Mouse (Mus musculus): ENCODE results near the gene Eif3i.

DNA sequence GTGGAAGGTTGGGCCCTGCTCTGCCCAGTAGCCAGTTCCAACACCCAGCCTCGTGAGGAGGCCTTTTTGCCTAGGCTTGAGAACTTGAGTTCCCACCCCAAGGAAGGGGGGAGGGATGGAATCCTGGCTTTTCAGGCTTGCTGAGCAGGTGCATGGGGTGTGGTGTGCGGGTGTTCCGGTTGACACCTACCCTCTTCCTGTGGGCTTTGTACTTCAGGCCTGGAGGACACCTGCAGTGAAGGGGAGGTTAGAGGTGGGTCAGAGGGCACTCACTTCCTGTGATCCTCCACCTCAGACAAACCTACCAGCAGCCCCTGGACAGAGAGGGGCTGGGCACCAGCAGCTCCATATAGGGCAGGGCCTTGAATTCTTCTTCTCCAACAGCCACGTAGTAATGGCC is 9.6 kb upstream of the Eif3i start:
- peak; percentile 42; the same call in 1 of the 2 replicates for TF ChIP-seq CTCF (IDR thresholded peaks at IDR 0.05; ENCODE audit: borderline replicate concordance, control insufficient read depth, extremely low read depth, insufficient read depth, low read length, poor library complexity)
- 0 out of 2 replicates have a peak, but pooled peaks have one; percentile 18 for TF ChIP-seq POLR2A (IDR thresholded peaks at IDR 0.05; ENCODE audit: control insufficient read depth, extremely low read depth, insufficient read depth, low read length, poor library complexity)

Measured in thymus, adult 2 months (tissue).